Mouse (Mus musculus) liver, embryonic 14.5 days (tissue): ENCODE data around the gene Methig1. TPM values are rescaled to one million over a fixed set of nuclear protein-coding genes. Genes with fewer than 3 reads are reported as not detected.
A peak's percentile ranks its signal among the peaks of the same experiment; 100 is the strongest.
"Not testable (repeated sequence)": the region's sequence is repeated elsewhere in the genome, so short reads cannot be mapped to it uniquely, and the experiment has no call there.

Experiments used
- ATAC-seq: fragments of 200-750 bp; cut with Nextera tagmentation; 2 replicates; pipeline ENCODE4 v1.8.0; 2017; ENCODE audit warnings: moderate number of reproducible peaks, mild to moderate bottlenecking, moderate library complexity; ENCODE audit not compliant: insufficient read depth
- DNase-seq, 3 experiments: peaks; one replicate each; pipeline ENCODE4 v3.0.0-alpha.2; 2012 to 2013; ENCODE audit warnings: low read depth in 3 of 3, low spot score in 3 of 3
- H3K27ac ChIP-seq: fragments of 300-500 bp; sonication (generic); 2 replicates; pipeline ENCODE4 v1.5.1; 2014; ENCODE audit warnings: moderate library complexity, mild to moderate bottlenecking, control low read depth, inconsistent platforms
- H3K27me3 ChIP-seq: fragments of 300-500 bp; sonication (generic); 2 replicates; pipeline ENCODE4 v1.6.1; 2014; ENCODE audit warnings: mild to moderate bottlenecking, low read length, moderate library complexity; ENCODE audit not compliant: control insufficient read depth, insufficient read depth
- H3K36me3 ChIP-seq: fragments of 300-500 bp; sonication (generic); replicated peaks from 2 replicates; pipeline ENCODE4 v1.6.1; 2014; ENCODE audit warnings: low read depth; ENCODE audit not compliant: control insufficient read depth, insufficient read depth
- H3K4me1 ChIP-seq, 2 experiments: fragments of 200-500 bp in 1 of 2; fragments of 300-500 bp in 1 of 2; sonication (generic) in 1 of 2; replicated peaks; 2 replicates each; pipeline ENCODE4 v1.6.1; 2012 to 2014; ENCODE audit warnings: antibody characterized with exemption in 1 of 2, inconsistent platforms in 1 of 2, low read length in 1 of 2; ENCODE audit not compliant: control insufficient read depth in 2 of 2, insufficient read depth in 2 of 2
- H3K4me2 ChIP-seq: fragments of 300-500 bp; sonication (generic); 2 replicates; pipeline ENCODE4 v1.6.1; 2014; ENCODE audit warnings: low read depth, mild to moderate bottlenecking, control low read depth, moderate library complexity
- H3K4me3 ChIP-seq, 2 experiments: fragments of 200-500 bp in 1 of 2; fragments of 300-500 bp in 1 of 2; sonication (generic) in 1 of 2; 2 replicates each; pipeline ENCODE4 v1.5.1; 2012 to 2014; ENCODE audit warnings: low read depth in 2 of 2, low read length in 2 of 2, mild to moderate bottlenecking in 2 of 2, control low read depth in 1 of 2, inconsistent platforms in 1 of 2, moderate library complexity in 1 of 2; ENCODE audit not compliant: insufficient read depth in 1 of 2
- H3K9ac ChIP-seq: fragments of 300-500 bp; sonication (generic); replicated peaks from 2 replicates; pipeline ENCODE4 v1.6.1; 2014; ENCODE audit warnings: mild to moderate bottlenecking, control low read depth, moderate library complexity
- H3K9me3 ChIP-seq: fragments of 300-500 bp; sonication (generic); 2 replicates; pipeline ENCODE4 v1.6.1; 2016; ENCODE audit warnings: low read length, mixed read lengths; ENCODE audit not compliant: control insufficient read depth
- CTCF ChIP-seq: IDR thresholded peaks from 2 replicates; pipeline ENCODE4 v1.5.1; 2016; ENCODE audit warnings: antibody characterized with exemption, low read depth, control low read depth
- EP300 ChIP-seq: IDR thresholded peaks from 2 replicates; pipeline ENCODE4 v1.6.1; 2016; ENCODE audit warnings: antibody characterized with exemption, low read depth
- WGBS: fragments of 180-500 bp; shearing (Covaris S2); extraction: QIAGEN DNeasy Blood & Tissue Kit; methylation state at CpG from one replicate; pipeline ENCODE4 v1.1.7; 2014; ENCODE audit not compliant: insufficient replicate concordance; 5-methylcytosine and 5-hydroxymethylcytosine counted together
- polyA plus RNA-seq, 2 experiments: library from polyadenylated mRNA; depleted of rRNA in 1 of 2; stranded (reverse) in 1 of 2; unstranded in 1 of 2; fragments of >200 nt; fragmentation: Nextera tagmentation in 1 of 2; extraction: Ambion mirVana in 1 of 2; gene quantifications; 2 replicates each; pipeline versions ENCODE4 v1.2.1 to v1.2.3; 2012 to 2014

Methig1 gene
- polyA plus RNA-seq, 2 experiments = 0.04 to 0.09 TPM

- Histone ChIP-seq H3K27me3 (no peaks in the 10 kb centered on the region), H3K4me3 (no peak overlapping the region), H3K4me2 (no peak overlapping the region), H3K9me3 (no peaks in the 10 kb centered on the region), H3K4me1 (no peaks in the 10 kb centered on the region), H3K36me3 (no peaks in the 10 kb centered on the region), H3K9ac (no peak overlapping the region), H3K27ac (no peak overlapping the region)
- DNase-seq (no peak), ATAC-seq (no peak)
- TF ChIP-seq CTCF (no peak), EP300 (no peak)
- WGBS = 68% methylated on average over 7 of the region's 7 CpGs
Measured at GRCm38 (mm10) chr15:100330739-100331138, 22.2 kb upstream of the Methig1 start.

DNA sequence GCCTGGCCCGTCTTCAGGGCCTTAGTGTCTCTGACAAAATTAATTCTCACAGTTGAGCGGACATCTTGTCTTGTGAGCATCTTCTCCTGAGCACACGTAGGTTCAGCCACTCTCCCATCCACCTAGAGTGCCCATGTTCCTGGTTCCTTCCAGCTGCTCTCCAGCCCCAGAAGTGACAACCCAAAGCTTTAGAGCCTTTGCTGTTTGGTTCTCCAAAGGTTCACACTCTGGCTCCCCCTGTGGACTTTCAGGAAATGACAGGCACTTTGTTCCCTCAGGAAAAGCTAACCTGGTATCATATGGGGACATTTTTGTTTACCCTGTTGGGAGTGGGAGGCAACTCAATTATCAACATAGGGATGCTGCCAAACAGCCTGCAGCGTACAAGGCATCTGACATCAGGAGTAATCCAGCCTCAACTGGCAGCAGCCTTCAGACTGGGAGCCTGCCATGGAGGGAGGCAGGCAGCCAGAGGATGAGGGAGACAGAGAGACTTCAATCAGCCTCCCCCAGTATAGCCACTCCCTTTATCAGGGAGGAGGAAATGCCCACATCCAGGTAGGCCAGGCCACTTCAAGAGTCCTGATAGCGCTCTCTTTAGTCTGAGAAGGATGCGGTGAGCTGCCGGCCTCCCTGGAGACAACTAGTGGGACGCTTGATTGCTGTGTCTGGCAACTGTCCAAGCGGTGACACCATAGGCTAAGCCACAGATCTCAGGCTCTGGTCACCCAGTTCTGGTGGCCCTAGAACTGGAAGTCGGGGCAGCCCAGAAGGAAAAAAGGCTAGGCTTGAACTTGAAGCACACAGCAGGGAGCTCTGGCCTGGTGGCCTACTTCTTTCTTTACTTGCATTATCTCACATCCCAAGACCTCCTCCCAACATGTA, 20.6 kb upstream of the Methig1 start:
- not testable (repeated sequence) for H3K27me3 ChIP-seq, H3K9me3 ChIP-seq, H3K9ac ChIP-seq, H3K36me3 ChIP-seq, H3K4me3 ChIP-seq, DNase-seq, H3K4me1 ChIP-seq, ATAC-seq, H3K4me2 ChIP-seq, H3K27ac ChIP-seq
- WGBS = 19% methylated on average over 2 of the region's 10 CpGs
- peak; percentile 26; the same call in 1 of the 2 replicates for TF ChIP-seq CTCF

DNA sequence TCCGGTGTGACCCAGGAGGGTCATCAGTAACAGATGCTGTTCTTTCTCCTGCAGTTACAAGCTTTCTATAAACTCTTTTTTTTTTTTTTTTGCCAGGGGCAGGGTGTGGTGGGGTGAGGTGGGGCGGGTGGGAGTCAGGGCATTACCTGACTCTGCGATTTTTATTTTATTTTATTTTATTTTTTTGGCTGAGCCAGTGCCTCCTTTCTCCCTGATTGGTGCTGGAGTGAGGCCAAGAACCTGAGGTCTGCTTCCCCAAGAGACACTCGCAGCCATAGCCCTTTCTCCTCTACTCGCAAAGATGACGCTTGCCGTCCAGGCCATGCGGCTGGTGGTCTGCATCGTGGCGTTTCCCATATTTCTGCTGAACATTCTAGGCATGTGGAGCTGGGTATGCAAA, 18.3 kb upstream of the Methig1 start, which contains the start of gene Mettl7a3:
Gene Mettl7a3 (plus strand): TSS at position 301 of the 400 bp plus-strand sequence.
- H3K36me3 ChIP-seq = no peaks in the 10 kb centered on the region
- H3K27ac ChIP-seq = no peak within 1 kb of the TSS
- no peak within 1 kb of the TSS for H3K4me3 ChIP-seq
- ATAC-seq = no peak
- no peak within 1 kb of the TSS for H3K9ac ChIP-seq
- TF ChIP-seq EP300 (no peak), CTCF (no peak)
- H3K9me3 ChIP-seq = no peaks in the 10 kb centered on the region
- no peaks in the 10 kb centered on the region for H3K27me3 ChIP-seq
- no peak for DNase-seq
- 71% methylated on average over 10 of the region's 10 CpGs for WGBS
- H3K4me1 ChIP-seq = peaks cover 0 to 2% of the 10 kb centered on the region in 2 experiments; a peak in 1 of 4 replicates
- H3K4me2 ChIP-seq = no peak within 1 kb of the TSS

DNA sequence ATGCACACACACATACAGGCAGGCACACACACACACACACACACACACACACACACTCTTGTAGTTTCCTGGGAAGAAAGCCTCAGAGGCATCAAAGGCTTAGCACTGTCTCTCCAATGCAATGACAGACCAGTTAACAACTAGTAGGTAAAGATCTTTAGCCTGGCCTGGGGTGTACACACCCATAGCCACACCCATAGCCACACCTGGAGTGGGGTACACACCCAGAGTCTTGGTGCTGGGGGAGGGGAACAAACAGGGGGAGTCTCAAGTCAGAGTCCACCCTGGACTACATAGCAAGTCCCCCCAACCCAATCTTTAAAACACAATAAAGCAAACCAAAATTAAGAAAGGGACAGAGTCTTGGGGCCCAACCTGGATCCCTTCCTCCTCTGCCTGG, 15.6 kb upstream of the Methig1 start:
- DNase-seq, H3K9ac ChIP-seq, H3K36me3 ChIP-seq, H3K4me2 ChIP-seq, H3K27ac ChIP-seq, H3K4me1 ChIP-seq, H3K27me3 ChIP-seq, H3K9me3 ChIP-seq, H3K4me3 ChIP-seq: not testable (repeated sequence)
- ATAC-seq = peak; percentile 59; the same call in 1 of the 2 replicates

GRCm38 (mm10) chr15:100337847-100338246, 15.1 kb upstream of the Methig1 start:
- not testable (repeated sequence) for H3K9ac ChIP-seq, H3K4me3 ChIP-seq, H3K36me3 ChIP-seq, H3K9me3 ChIP-seq, H3K27me3 ChIP-seq, H3K4me1 ChIP-seq, H3K27ac ChIP-seq, DNase-seq, H3K4me2 ChIP-seq
- ATAC-seq = peak; percentile 66
- 19% methylated on average over 9 of the region's 10 CpGs for WGBS
- TF ChIP-seq CTCF = peak; percentile 58

DNA sequence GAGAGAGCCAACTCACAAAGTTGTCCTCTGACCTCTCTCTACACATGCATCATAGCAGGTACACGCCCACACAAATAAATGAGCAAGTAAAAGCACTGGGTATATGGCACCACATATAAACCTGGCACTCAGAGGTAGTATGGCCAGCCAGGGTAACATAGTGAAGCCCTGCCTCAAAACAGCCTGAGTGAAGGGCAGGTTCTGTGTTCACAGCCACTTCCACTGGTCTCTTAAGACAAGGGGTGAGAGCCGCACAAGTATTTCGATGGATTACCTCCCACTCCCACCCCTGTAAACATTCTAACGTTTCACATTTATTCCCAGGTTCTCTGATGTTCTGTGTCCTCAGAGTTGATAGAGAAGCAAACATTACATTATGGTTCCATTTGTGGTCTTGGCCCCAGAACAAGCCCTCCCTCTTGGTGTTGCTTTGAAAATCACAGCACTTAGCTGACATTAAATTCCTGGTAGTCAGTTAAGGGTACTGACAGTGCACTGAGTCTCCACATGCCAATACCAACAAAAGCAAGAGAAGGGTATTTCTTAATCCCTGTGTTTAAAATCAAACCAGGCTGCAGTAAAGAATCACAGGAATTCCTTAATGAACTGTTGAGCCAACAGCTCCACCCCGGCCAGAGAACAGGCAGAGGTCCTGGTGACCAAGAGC, 11.5 kb upstream of the Methig1 start:
- not testable (repeated sequence) for DNase-seq, H3K9me3 ChIP-seq, H3K4me1 ChIP-seq, H3K4me2 ChIP-seq, H3K4me3 ChIP-seq, H3K9ac ChIP-seq, H3K36me3 ChIP-seq, ATAC-seq, H3K27ac ChIP-seq, H3K27me3 ChIP-seq
- WGBS = 61% methylated on average over 4 of the region's 5 CpGs
